Mouse (Mus musculus) stomach, postnatal 0 days (tissue): ENCODE results near the gene Ndufaf2. TPM values are rescaled to one million over a fixed set of nuclear protein-coding genes. Genes with fewer than 3 reads are reported as not detected.

Experiments used
- ATAC-seq: fragments of 200-750 bp; cut with Nextera tagmentation; 2 replicates; pipeline ENCODE4 v1.8.0; 2017; ENCODE audit not compliant: low FRiP score, low TSS enrichment
- DNase-seq: peaks from one replicate; pipeline ENCODE4 v3.0.0-alpha.2; 2016; ENCODE audit warnings: low spot score
- H3K27ac ChIP-seq: fragments of 300-500 bp; sonication (generic); replicated peaks from 2 replicates; pipeline ENCODE4 v1.5.1; 2014; ENCODE audit warnings: mild to moderate bottlenecking, control low read depth
- H3K27me3 ChIP-seq: fragments of 300-500 bp; sonication (generic); 2 replicates; pipeline ENCODE4 v1.6.1; 2014; ENCODE audit warnings: low read length; ENCODE audit not compliant: control insufficient read depth, insufficient read depth
- H3K36me3 ChIP-seq: fragments of 300-500 bp; sonication (generic); 2 replicates; pipeline ENCODE4 v1.6.1; 2014; ENCODE audit warnings: low read length, mixed read lengths; ENCODE audit not compliant: control insufficient read depth, insufficient read depth
- H3K4me1 ChIP-seq: fragments of 300-500 bp; sonication (generic); replicated peaks from 2 replicates; pipeline ENCODE4 v1.6.1; 2014; ENCODE audit warnings: antibody characterized with exemption; ENCODE audit not compliant: control insufficient read depth, insufficient read depth
- H3K4me2 ChIP-seq: fragments of 300-500 bp; sonication (generic); replicated peaks from 2 replicates; pipeline ENCODE4 v1.6.1; 2014; ENCODE audit warnings: low read depth, mild to moderate bottlenecking, control low read depth, moderate library complexity
- H3K4me3 ChIP-seq: fragments of 300-500 bp; sonication (generic); 2 replicates; pipeline ENCODE4 v1.5.1; 2014; ENCODE audit warnings: low read depth, low read length, control low read depth
- H3K9ac ChIP-seq: fragments of 300-500 bp; sonication (generic); 2 replicates; pipeline ENCODE4 v1.6.1; 2014; ENCODE audit warnings: mild to moderate bottlenecking, low read length, control low read depth, mixed read lengths
- H3K9me3 ChIP-seq: fragments of 300-500 bp; sonication (generic); 2 replicates; pipeline ENCODE4 v1.6.1; 2016; ENCODE audit warnings: low read length; ENCODE audit not compliant: control insufficient read depth
- CTCF ChIP-seq: IDR thresholded peaks from 2 replicates; pipeline ENCODE4 v1.5.1; 2016; ENCODE audit warnings: antibody characterized with exemption, low read depth, mild to moderate bottlenecking, moderate library complexity
- EP300 ChIP-seq: optimal IDR thresholded peaks from 2 replicates; pipeline ENCODE3; 2016; ENCODE audit warnings: antibody characterized with exemption
- WGBS: fragments of 180-500 bp; shearing (Covaris S2); extraction: QIAGEN DNeasy Blood & Tissue Kit; methylation state at CpG from one replicate; pipeline ENCODE4 v1.1.7; 2014; 5-methylcytosine and 5-hydroxymethylcytosine counted together
- polyA plus RNA-seq: library from polyadenylated mRNA; unstranded; fragments of >200 nt; fragmentation: Nextera tagmentation; extraction: Ambion mirVana; gene quantifications from 2 replicates; pipeline ENCODE4 v1.2.1, GENCODE M21; 2015

Ndufaf2 gene
- polyA plus RNA-seq, 1 experiment from 2014 or later = 44.9 TPM

DNA sequence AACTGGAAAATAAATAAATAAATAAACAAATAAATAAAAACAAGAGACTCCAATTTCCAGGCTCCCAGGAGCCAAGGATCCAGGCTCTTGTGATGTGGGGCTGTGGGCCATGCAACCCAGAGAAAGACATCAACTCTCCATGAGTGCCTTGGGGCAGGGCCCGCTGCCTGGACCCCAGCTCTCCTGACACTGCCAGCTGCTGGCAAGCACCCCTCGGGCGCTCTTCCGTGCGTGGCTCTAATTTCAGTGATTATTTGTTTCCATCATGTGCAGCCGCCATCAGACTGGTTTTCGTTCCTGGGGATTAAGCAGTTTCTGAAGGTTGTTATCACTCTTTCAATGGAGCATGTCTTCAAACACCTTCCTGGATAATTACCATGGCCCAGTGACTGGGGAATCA lies 186.6 kb downstream of the Ndufaf2 start:
- Histone ChIP-seq H3K4me1 (0 out of 2 replicates have a peak, but pooled peaks cover 3% of the 10 kb centered on the region), H3K27me3 (no peaks in the 10 kb centered on the region), H3K9me3 (no peaks in the 10 kb centered on the region), H3K27ac (no peak overlapping the region), H3K4me2 (no peak overlapping the region), H3K4me3 (no peak overlapping the region), H3K36me3 (no peaks in the 10 kb centered on the region), H3K9ac (no peak overlapping the region)
- TF ChIP-seq EP300 (no peak), CTCF (no peak)
- DNase-seq (no peak), ATAC-seq (no peak)
- WGBS = 64% methylated on average over 7 of the region's 7 CpGs

DNA sequence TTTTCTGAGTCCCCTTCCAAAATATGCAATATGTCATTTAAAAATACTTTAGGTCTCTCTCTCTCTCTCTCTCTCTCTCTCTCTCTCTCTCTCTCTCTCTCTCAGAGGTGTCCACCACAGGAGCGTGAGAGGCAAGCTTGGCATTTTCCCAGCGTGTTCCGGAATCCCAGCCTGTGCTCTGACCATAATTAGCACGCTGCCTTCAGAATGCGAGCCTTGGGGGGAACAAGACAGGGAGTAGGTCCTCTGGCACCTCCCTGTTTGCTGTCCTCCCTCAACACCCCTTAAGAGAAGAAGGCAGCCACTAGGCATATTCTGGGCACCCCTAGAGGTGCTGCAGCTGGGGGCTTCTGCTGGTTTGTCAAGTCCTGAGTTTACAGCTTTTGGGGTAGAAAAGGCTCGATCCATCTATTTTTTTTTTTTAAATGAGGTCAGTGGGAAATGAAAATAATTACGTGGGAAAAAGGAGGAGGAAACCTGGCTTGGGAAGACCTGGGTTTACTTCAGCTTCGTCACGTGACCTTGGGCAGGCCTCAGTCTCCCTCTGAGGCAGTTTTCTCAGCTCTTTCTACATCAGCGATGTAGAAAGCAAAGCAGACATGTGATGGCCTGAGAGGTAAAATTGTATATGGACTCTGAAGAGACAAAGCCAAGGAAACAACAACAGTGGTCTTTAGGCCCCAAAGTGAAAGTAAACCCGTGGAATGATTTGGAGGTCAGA lies 187.8 kb downstream of the Ndufaf2 start:
- DNase-seq (no peak), ATAC-seq (no peak)
- 68% methylated on average over 11 of the region's 11 CpGs for WGBS
- Histone ChIP-seq H3K36me3 (no peaks in the 10 kb centered on the region), H3K4me3 (no peak overlapping the region), H3K9ac (no peak overlapping the region), H3K4me1 (0 out of 2 replicates have a peak, but pooled peaks cover 3% of the 10 kb centered on the region), H3K27me3 (no peaks in the 10 kb centered on the region), H3K27ac (no peak overlapping the region), H3K4me2 (no peak overlapping the region; the same call in 1 of the 2 replicates), H3K9me3 (no peaks in the 10 kb centered on the region)
- no peak for TF ChIP-seq EP300
- TF ChIP-seq CTCF = no peak

DNA sequence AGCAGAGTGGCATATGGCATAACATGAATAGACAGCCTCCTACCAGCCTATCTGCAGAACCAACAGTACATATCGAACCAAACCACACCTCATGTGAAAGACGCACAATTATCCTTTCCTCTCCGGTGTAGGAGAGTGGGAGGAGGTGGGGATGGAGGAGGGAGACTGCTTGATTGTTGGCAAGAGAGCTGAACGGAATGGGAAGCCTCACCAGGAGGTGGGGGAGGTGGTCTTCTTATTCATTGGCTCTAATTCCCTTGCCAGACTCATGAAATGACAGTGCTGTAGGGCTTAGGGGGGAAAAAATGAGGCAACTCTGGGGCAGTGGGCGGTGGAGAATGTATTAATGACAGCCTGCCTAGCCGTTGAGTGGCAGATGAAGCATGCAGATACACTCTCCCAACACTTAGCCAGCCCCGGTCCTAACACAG lies 188.4 kb downstream of the Ndufaf2 start:
- Histone ChIP-seq H3K27ac (no peak overlapping the region), H3K4me3 (no peak overlapping the region), H3K4me2 (no peak overlapping the region), H3K9me3 (no peaks in the 10 kb centered on the region), H3K36me3 (no peaks in the 10 kb centered on the region), H3K4me1 (0 out of 2 replicates have a peak, but pooled peaks cover 3% of the 10 kb centered on the region), H3K27me3 (no peaks in the 10 kb centered on the region), H3K9ac (no peak overlapping the region)
- DNase-seq (no peak), ATAC-seq (no peak)
- WGBS = 40% methylated on average over 7 of the region's 7 CpGs
- no peak for TF ChIP-seq CTCF
- no peak for TF ChIP-seq EP300

DNA sequence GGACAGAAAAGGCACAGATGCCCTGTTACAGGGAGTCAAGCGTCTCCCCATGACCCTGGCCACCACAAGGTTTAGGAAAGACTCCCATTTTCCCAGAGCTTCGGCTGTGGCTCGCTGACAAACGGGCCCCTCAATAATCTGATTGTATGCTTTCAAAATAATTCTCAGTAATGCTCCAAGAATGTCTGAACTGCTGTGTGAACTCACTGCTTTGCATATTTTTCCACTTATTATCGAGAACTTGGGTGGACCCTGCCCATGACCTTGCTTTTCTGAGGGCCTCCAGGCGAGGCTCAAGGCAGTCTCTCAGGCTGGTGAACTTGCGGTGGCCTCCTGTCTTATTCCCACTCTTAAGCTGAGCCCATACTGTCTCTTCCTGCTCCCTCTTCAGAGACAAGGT lies 193.8 kb downstream of the Ndufaf2 start:
- H3K36me3 ChIP-seq = no peaks in the 10 kb centered on the region
- ATAC-seq (no peak), DNase-seq (no peak)
- H3K4me3 ChIP-seq = no peak overlapping the region
- no peak overlapping the region for H3K9ac ChIP-seq
- 34% methylated on average over 7 of the region's 7 CpGs for WGBS
- no peaks in the 10 kb centered on the region for H3K9me3 ChIP-seq
- TF ChIP-seq EP300 (no peak), CTCF (no peak)
- H3K4me1 ChIP-seq = peaks cover 5% of the 10 kb centered on the region; the same call in 1 of the 2 replicates
- no peak overlapping the region for H3K4me2 ChIP-seq
- H3K27ac ChIP-seq = no peak overlapping the region
- H3K27me3 ChIP-seq = no peaks in the 10 kb centered on the region

DNA sequence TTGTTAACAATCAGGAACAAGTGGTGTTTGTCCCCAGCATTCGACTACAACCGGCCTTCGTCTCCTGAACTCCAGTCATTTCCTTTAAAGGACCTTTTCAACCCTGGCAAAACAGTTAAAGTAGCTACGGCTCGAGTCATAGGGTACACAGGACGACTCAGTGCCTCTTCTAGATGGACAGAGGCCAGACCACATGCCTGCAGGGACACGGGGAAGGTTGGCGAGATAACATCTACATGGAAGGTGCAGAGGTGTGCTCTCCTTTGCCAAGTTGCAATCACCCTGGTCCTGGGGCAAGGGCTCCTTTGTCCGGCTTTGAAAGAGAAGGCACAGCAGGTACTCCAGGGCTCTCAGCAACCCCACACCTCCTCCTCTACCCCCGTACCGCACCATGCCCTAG lies 195.0 kb downstream of the Ndufaf2 start:
- DNase-seq (no peak), ATAC-seq (no peak)
- TF ChIP-seq EP300 = no peak
- TF ChIP-seq CTCF = no peak
- H3K4me1 ChIP-seq = peaks cover 5% of the 10 kb centered on the region; the same call in 1 of the 2 replicates
- H3K9me3 ChIP-seq = no peaks in the 10 kb centered on the region
- no peak overlapping the region for H3K4me3 ChIP-seq
- WGBS = 63% methylated on average over 11 of the region's 11 CpGs
- H3K36me3 ChIP-seq = no peaks in the 10 kb centered on the region
- no peaks in the 10 kb centered on the region for H3K27me3 ChIP-seq
- H3K9ac ChIP-seq = no peak overlapping the region
- no peak overlapping the region for H3K4me2 ChIP-seq
- H3K27ac ChIP-seq = no peak overlapping the region; the same call in 1 of the 2 replicates

DNA sequence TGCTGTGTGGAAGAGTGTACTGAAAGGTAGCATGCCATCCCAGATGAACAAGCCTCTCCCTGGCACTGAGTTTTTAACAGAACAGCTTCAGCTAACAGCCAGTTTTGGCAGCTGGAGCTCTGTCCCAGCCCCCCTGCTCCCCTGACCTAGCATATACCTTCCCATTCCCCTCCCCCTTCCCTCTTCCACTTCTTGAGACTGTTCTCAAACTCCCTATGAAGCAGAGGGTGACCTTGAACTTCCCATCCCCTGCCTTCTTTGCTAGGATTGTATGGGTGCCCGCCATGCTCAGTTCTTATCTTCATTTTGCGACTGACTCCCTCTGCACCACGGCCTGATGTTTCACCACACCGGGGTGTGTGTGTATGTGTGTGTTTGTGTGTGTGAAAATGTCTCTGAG lies 195.7 kb downstream of the Ndufaf2 start:
- no peak for DNase-seq
- H3K36me3 ChIP-seq = no peaks in the 10 kb centered on the region
- ATAC-seq = no peak; the same call in 1 of the 2 replicates
- 69% methylated on average over 4 of the region's 4 CpGs for WGBS
- H3K27ac ChIP-seq = 0 out of 2 replicates have a peak overlapping the region, but pooled peaks have one; percentile 18
- TF ChIP-seq EP300 (no peak), CTCF (no peak)
- H3K4me2 ChIP-seq = no peak overlapping the region
- no peaks in the 10 kb centered on the region for H3K9me3 ChIP-seq
- H3K27me3 ChIP-seq = no peaks in the 10 kb centered on the region
- H3K4me3 ChIP-seq = no peak overlapping the region
- H3K4me1 ChIP-seq = peaks cover 5% of the 10 kb centered on the region; the same call in 1 of the 2 replicates
- H3K9ac ChIP-seq = no peak overlapping the region
